Mouse (Mus musculus) CH12.LX (cell line): ENCODE measurements around the gene Sord.

Experiments used
- BHLHE40 ChIP-seq: IDR thresholded peaks from 2 replicates; pipeline ENCODE4 v1.6.1; 2011; ENCODE audit warnings: mild to moderate bottlenecking, low read depth, low read length, improper control_type of control experiment
- CTCF ChIP-seq, 2 experiments: IDR thresholded peaks in 1 of 2; conservative IDR thresholded peaks in 1 of 2; 2 replicates each; pipeline ENCODE4 v1.5.1; 2011 to 2012; ENCODE audit warnings: low read depth in 2 of 2, low read length in 2 of 2, improper control_type of control experiment in 1 of 2, inconsistent platforms in 1 of 2, mild to moderate bottlenecking in 1 of 2, moderate library complexity in 1 of 2
- ELF1 ChIP-seq: IDR thresholded peaks from 2 replicates; pipeline ENCODE4 v1.6.1; 2014; ENCODE audit warnings: low read depth, mild to moderate bottlenecking, inconsistent platforms, low read length, improper control_type of control experiment
- GABPA ChIP-seq: IDR thresholded peaks from 2 replicates; pipeline ENCODE4 v1.6.1; 2012; ENCODE audit warnings: low read depth, low read length, improper control_type of control experiment, inconsistent platforms; ENCODE audit not compliant: insufficient replicate concordance
- JUND ChIP-seq: conservative IDR thresholded peaks from 2 replicates; pipeline ENCODE4 v1.6.1; 2011; ENCODE audit warnings: low read depth, low read length, improper control_type of control experiment
- MAX ChIP-seq: IDR thresholded peaks from 2 replicates; pipeline ENCODE4 v1.6.1; 2011; ENCODE audit warnings: low read length, improper control_type of control experiment
- NRF1 ChIP-seq: IDR thresholded peaks from 2 replicates; pipeline ENCODE4 v1.6.1; 2014; ENCODE audit warnings: low read depth, mild to moderate bottlenecking, inconsistent platforms, low read length, improper control_type of control experiment, moderate library complexity
- POLR2A ChIP-seq: IDR thresholded peaks from 2 replicates; pipeline ENCODE4 v1.6.1; 2011; ENCODE audit warnings: low read depth, mild to moderate bottlenecking, improper control_type of control experiment, low read length
- SIN3A ChIP-seq: IDR thresholded peaks from 2 replicates; pipeline ENCODE4 v1.6.1; 2012; ENCODE audit warnings: low read length, improper control_type of control experiment, inconsistent platforms
- SMC3 ChIP-seq: IDR thresholded peaks from 2 replicates; pipeline ENCODE4 v1.6.1; 2011; ENCODE audit warnings: low read depth, low read length, improper control_type of control experiment
- USF2 ChIP-seq: conservative IDR thresholded peaks from 2 replicates; pipeline ENCODE4 v1.6.1; 2011; ENCODE audit warnings: low read depth, low read length, improper control_type of control experiment
- ZMIZ1 ChIP-seq: IDR thresholded peaks from 2 replicates; pipeline ENCODE4 v1.6.1; 2012; ENCODE audit warnings: low read depth, mild to moderate bottlenecking, inconsistent platforms, low read length, improper control_type of control experiment

- no peak for TF ChIP-seq ELF1
- TF ChIP-seq CTCF (conservative IDR thresholded peaks at IDR 0.05 in 1 of 2, IDR thresholded peaks at IDR 0.05 in 1 of 2; ENCODE audit: low read depth in 2 of 2, low read length in 2 of 2), result peak in 1 of 2 experiments; percentile 38; a peak in 2 of 4 replicates
- peak; percentile 13; the same call in 1 of the 2 replicates for TF ChIP-seq SMC3
- TF ChIP-seq ZMIZ1, result no peak
- TF ChIP-seq POLR2A, result no peak
- no peak for TF ChIP-seq JUND
- TF ChIP-seq BHLHE40, result no peak
- TF ChIP-seq GABPA, result no peak
- TF ChIP-seq NRF1, result no peak
- no peak for TF ChIP-seq MAX
- TF ChIP-seq SIN3A, result no peak
- no peak for TF ChIP-seq USF2
These were observed 75.1 kb downstream of the Sord start for GRCm38 (mm10) chr2:122309647-122310046.
